Mouse (Mus musculus): ENCODE data around the gene Wdr31. TPM values are rescaled to one million over a fixed set of nuclear protein-coding genes. Genes with fewer than 3 reads are reported as not detected.

The Wdr31 gene
- polyA plus RNA-seq, 1 experiment: 0.51 TPM

DNA sequence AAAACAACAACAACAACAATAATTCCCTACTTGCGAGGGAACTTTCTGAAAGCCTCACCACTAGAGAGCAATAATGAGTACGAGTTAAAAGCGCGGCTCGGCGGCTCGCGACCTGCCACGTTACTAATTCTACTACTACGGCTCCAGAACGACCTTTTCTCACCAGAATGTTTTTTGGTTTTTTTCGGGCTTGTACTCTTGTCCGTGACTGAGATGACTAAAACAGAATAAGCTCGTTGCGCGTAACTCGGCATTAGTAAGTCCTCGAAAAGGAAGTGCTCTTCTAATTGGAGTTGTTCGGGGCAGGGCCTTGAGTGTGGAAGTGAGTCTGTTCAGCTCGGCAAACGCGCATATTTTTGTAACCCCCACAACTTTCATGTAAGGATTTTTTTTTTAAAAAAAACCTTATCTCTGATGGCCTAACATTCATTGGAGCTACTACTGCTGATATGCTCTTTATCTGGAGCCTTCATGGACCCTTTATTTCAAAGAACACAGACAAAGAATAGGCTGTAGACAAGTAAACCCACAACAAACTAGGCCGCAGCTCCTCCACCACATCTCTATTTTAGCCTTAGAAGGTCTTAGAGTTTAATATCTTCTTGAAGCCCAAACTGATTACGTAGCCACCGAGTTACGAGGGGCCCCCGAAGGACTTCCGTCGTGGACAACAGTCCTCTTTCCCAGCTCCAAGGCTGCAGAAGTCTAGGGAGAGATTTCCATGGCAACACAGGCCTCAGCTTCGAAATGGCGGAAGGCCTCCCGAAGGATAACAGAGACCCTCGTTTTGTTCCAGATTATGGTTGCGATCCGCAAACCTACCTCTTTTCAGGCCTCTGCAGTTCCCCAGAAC, 62.7 kb downstream of the Wdr31 start:
- TF ChIP-seq CTCF (IDR thresholded peaks at IDR 0.05; ENCODE audit: extremely low read depth, insufficient read depth, insufficient read length, insufficient replicate concordance) (peak; percentile 51), POLR2A (IDR thresholded peaks at IDR 0.05; ENCODE audit: low read depth, low read length) (no peak)
- under 1% methylated on average over 35 of the region's 35 CpGs for WGBS
- DNase-seq (ENCODE audit: low read depth in 1 of 2, low spot score in 2 of 2): peak; percentile 29 to 56
- Histone ChIP-seq H3K27me3 (ENCODE audit: control insufficient read depth, insufficient read depth, low read length) (no peaks in the 10 kb centered on the region), H3K27ac (ENCODE audit: insufficient read depth, low read length) (peak overlapping the region; percentile 61), H3K4me3 (ENCODE audit: extremely low read depth, insufficient read depth, insufficient read length) (peak overlapping the region; percentile 78), H3K36me3 (ENCODE audit: control insufficient read depth, insufficient read depth, low read length) (peaks cover 4% of the 10 kb centered on the region), H3K4me1 (ENCODE audit: control insufficient read depth, insufficient read depth, insufficient read length) (peaks cover 2% of the 10 kb centered on the region)

DNA sequence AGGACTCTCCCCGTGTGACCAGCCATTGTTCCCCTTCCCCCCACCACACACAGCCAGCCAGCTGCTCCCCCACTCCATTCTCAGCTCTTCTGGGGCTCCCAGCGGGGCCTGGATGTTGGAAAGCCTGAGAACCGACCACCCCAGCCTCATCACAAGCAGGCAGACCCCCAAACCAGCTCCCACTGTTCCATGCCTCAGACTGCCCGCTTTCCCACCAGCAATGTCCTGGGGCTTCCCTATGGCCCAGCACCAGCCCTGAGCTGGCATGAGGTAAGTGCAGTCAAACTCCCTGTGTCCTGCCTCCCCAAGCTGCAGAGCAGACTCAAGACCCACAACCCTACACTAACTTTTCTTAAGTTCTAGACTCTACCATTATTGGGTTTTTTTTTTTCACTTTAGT, 64.6 kb downstream of the Wdr31 start:
- H3K36me3 ChIP-seq (ENCODE audit: control insufficient read depth, insufficient read depth, low read length): peaks cover 8% of the 10 kb centered on the region
- TF ChIP-seq CTCF (IDR thresholded peaks at IDR 0.05; ENCODE audit: extremely low read depth, insufficient read depth, insufficient read length, insufficient replicate concordance) (no peak), POLR2A (IDR thresholded peaks at IDR 0.05; ENCODE audit: low read depth, low read length) (no peak)
- H3K27ac ChIP-seq (ENCODE audit: insufficient read depth, low read length): no peak overlapping the region
- H3K27me3 ChIP-seq (ENCODE audit: control insufficient read depth, insufficient read depth, low read length): no peaks in the 10 kb centered on the region
- no peak for DNase-seq (ENCODE audit: low read depth in 1 of 2, low spot score in 2 of 2)
- H3K4me1 ChIP-seq (ENCODE audit: control insufficient read depth, insufficient read depth, insufficient read length): peaks cover 2% of the 10 kb centered on the region
- WGBS: 82% methylated on average over 4 of the region's 4 CpGs
- H3K4me3 ChIP-seq (ENCODE audit: extremely low read depth, insufficient read depth, insufficient read length): no peak overlapping the region

DNA sequence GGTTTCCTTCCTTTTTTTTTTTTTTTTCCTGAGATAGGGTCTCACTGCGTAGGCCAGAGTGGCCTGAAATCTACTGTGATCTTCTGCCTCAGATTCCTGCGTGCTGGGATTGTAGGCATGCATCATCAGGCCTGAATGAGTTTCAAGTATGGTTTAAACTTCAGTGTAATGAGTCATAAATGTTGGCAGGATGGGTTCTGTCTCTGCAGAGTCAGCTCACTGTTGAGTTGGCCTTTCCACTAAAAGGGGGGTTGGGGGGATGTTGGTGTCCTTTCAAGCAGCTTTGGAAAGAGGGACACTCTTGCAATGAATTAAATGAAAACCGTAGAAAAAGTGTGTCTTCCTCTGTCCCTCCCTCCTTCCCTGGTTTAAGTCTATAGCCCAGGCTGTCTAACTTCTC, 71.7 kb downstream of the Wdr31 start:
- peaks cover 26% of the 10 kb centered on the region for H3K36me3 ChIP-seq (ENCODE audit: control insufficient read depth, insufficient read depth, low read length)

More for the DNA sequence above, 71.7 kb downstream of the Wdr31 start:
- H3K27me3 ChIP-seq (ENCODE audit: control insufficient read depth, insufficient read depth, low read length): no peaks in the 10 kb centered on the region
- 93% methylated on average over 3 of the region's 3 CpGs for WGBS
- H3K27ac ChIP-seq (ENCODE audit: insufficient read depth, low read length): no peak overlapping the region
- H3K4me3 ChIP-seq (ENCODE audit: extremely low read depth, insufficient read depth, insufficient read length): no peak overlapping the region
- TF ChIP-seq CTCF (IDR thresholded peaks at IDR 0.05; ENCODE audit: extremely low read depth, insufficient read depth, insufficient read length, insufficient replicate concordance): no peak
- no peak for TF ChIP-seq POLR2A (IDR thresholded peaks at IDR 0.05; ENCODE audit: low read depth, low read length)
- H3K4me1 ChIP-seq (ENCODE audit: control insufficient read depth, insufficient read depth, insufficient read length): no peaks in the 10 kb centered on the region
- DNase-seq (ENCODE audit: low read depth in 1 of 2, low spot score in 2 of 2): no peak

Other genes with a start within 250 kb of the Wdr31 start
- 0.07 and 0.11 TPM in 2 replicates for gene Zfp37, start 239.8 kb downstream of the Wdr31 start, polyA plus RNA-seq (2012; rRNA removed)
- 12.4 and 14.0 TPM in 2 replicates for gene Slc31a2, start 208.3 kb downstream of the Wdr31 start, polyA plus RNA-seq (2012; rRNA removed)
- 32.2 TPM in 2 replicates for gene Fkbp15, start 110.3 kb downstream of the Wdr31 start, polyA plus RNA-seq (2012; rRNA removed)
- gene Slc31a1, start 110.2 kb downstream of the Wdr31 start, polyA plus RNA-seq (2012; rRNA removed): 5.0 and 5.4 TPM in 2 replicates
- 14.1 and 14.7 TPM in 2 replicates for gene Cdc26, start 62.3 kb downstream of the Wdr31 start, polyA plus RNA-seq (2012; rRNA removed)
- 9.4 and 9.6 TPM in 2 replicates for gene Prpf4, start 62.1 kb downstream of the Wdr31 start, polyA plus RNA-seq (2012; rRNA removed)
- gene Rnf183, start 35.6 kb downstream of the Wdr31 start, polyA plus RNA-seq (2012; rRNA removed): not detected in 2 replicates
- gene Bspry, start 9.2 kb upstream of the Wdr31 start, polyA plus RNA-seq (2012; rRNA removed): 2.1 and 3.2 TPM in 2 replicates
- gene Hdhd3, start 32.6 kb upstream of the Wdr31 start, polyA plus RNA-seq (2012; rRNA removed): 1.9 and 2.3 TPM in 2 replicates
- gene Alad, start 49.0 kb upstream of the Wdr31 start, polyA plus RNA-seq (2012; rRNA removed): 128 and 180 TPM in 2 replicates
- 6.1 and 8.4 TPM in 2 replicates for gene Pole3, start 54.2 kb upstream of the Wdr31 start, polyA plus RNA-seq (2012; rRNA removed)
- gene 4933430I17Rik, start 54.5 kb upstream of the Wdr31 start, polyA plus RNA-seq (2012; rRNA removed): 0.11 TPM in 1 of 2 replicates, not detected in the other
- 51.7 and 57.5 TPM in 2 replicates for gene Rgs3, start 89.0 kb upstream of the Wdr31 start, polyA plus RNA-seq (2012; rRNA removed)

All from spleen, adult 2 months (tissue).